Mouse (Mus musculus) inflammation-experienced regulatory T-cells (primary cell): ENCODE data around the gene Vmn1r239-ps. TPM values are rescaled to one million over a fixed set of nuclear protein-coding genes. Genes with fewer than 3 reads are reported as not detected.

Source experiments
- polyA plus RNA-seq, 2 experiments: library from polyadenylated mRNA; unstranded; fragments of 100-300 nt; shearing (Covaris generic); gene quantifications; one replicate each; pipeline ENCODE4 v1.2.1; 2017

The Vmn1r239-ps gene
- polyA plus RNA-seq, result not detected

GRCm38 (mm10) chrX:147453610-147454009 lies at the start of gene Vmn1r239-ps:
Gene Vmn1r239-ps (minus strand): TSS chrX:147453710.

GRCm38 (mm10) chrX:147429129-147429528 lies 24.4 kb downstream of the Vmn1r239-ps start, which contains the start of gene Il13ra2:
Gene Il13ra2 (minus strand): TSS chrX:147429192.

Other genes with a start within 250 kb of the Vmn1r239-ps start
- gene Il13ra2, start 24.5 kb downstream of the Vmn1r239-ps start, polyA plus RNA-seq, result not detected
- not detected for gene Lrch2, start 100.4 kb upstream of the Vmn1r239-ps start, polyA plus RNA-seq